Mouse (Mus musculus): ENCODE data around the gene Mpdz. TPM values are rescaled to one million over a fixed set of nuclear protein-coding genes. Genes with fewer than 3 reads are reported as not detected.

The Mpdz gene
- polyA plus RNA-seq, 1 experiment from 2014 or later: 47.0 TPM

GRCm38 (mm10) chr4:81314618-81315017, 128.0 kb downstream of the Mpdz start:
- H3K9me3 ChIP-seq: no peaks in the 10 kb centered on the region
- peaks cover 38% of the 10 kb centered on the region for H3K36me3 ChIP-seq
- H3K4me2 ChIP-seq: no peak overlapping the region
- no peak overlapping the region for H3K27ac ChIP-seq
- no peaks in the 10 kb centered on the region for H3K27me3 ChIP-seq
- WGBS: 83% methylated on average over 5 of the region's 5 CpGs
- no peak overlapping the region for H3K9ac ChIP-seq (replicated peaks)
- no peak for ATAC-seq (ENCODE audit: insufficient number of reproducible peaks, insufficient read depth, low FRiP score, low TSS enrichment, low read depth)
- peaks cover 16% of the 10 kb centered on the region for H3K4me1 ChIP-seq (replicated peaks)
- H3K4me3 ChIP-seq (replicated peaks): no peak overlapping the region

- peak overlapping the region; percentile 62; the same call in 1 of the 2 replicates for H3K27ac ChIP-seq
These were observed 129.4 kb downstream of the Mpdz start for GRCm38 (mm10) chr4:81313246-81313645.

GRCm38 (mm10) chr4:81310168-81310474, 132.5 kb downstream of the Mpdz start:
- H3K9me3 ChIP-seq: no peaks in the 10 kb centered on the region
- ATAC-seq (ENCODE audit: insufficient number of reproducible peaks, insufficient read depth, low FRiP score, low TSS enrichment, low read depth): no peak
- H3K4me2 ChIP-seq: no peak overlapping the region
- H3K4me1 ChIP-seq (replicated peaks): peaks cover 16% of the 10 kb centered on the region
- 85% methylated on average over 2 of the region's 2 CpGs for whole genome bisulfite sequencing
- peak overlapping the region; percentile 73; the same call in 1 of the 2 replicates for H3K27ac ChIP-seq
- H3K4me3 ChIP-seq (replicated peaks): no peak overlapping the region
- H3K36me3 ChIP-seq: peaks cover 35% of the 10 kb centered on the region; the same call in 1 of the 2 replicates
- no peaks in the 10 kb centered on the region for H3K27me3 ChIP-seq
- no peak overlapping the region for H3K9ac ChIP-seq (replicated peaks)

More at GRCm38 (mm10) chr4:81313246-81313645, 129.4 kb downstream of the Mpdz start:
- peaks cover 39% of the 10 kb centered on the region for H3K36me3 ChIP-seq
- H3K4me3 ChIP-seq (replicated peaks): no peak overlapping the region
- H3K9me3 ChIP-seq: no peaks in the 10 kb centered on the region
- no peak for ATAC-seq (ENCODE audit: insufficient number of reproducible peaks, insufficient read depth, low FRiP score, low TSS enrichment, low read depth)
- peaks cover 16% of the 10 kb centered on the region for H3K4me1 ChIP-seq (replicated peaks)
- H3K9ac ChIP-seq (replicated peaks): no peak overlapping the region
- WGBS: 89% methylated on average over 4 of the region's 4 CpGs
- no peaks in the 10 kb centered on the region for H3K27me3 ChIP-seq
- no peak overlapping the region for H3K4me2 ChIP-seq

- Histone ChIP-seq H3K9me3 (no peaks in the 10 kb centered on the region), H3K4me2 (no peak overlapping the region), H3K9ac (replicated peaks) (no peak overlapping the region), H3K4me3 (replicated peaks) (no peak overlapping the region), H3K27me3 (no peaks in the 10 kb centered on the region), H3K36me3 (peaks cover 30% of the 10 kb centered on the region; the same call in 1 of the 2 replicates), H3K4me1 (replicated peaks) (peaks cover 13% of the 10 kb centered on the region), H3K27ac (peak overlapping the region; percentile 73; the same call in 1 of the 2 replicates)
- no peak; the same call in 1 of the 2 replicates for ATAC-seq (ENCODE audit: insufficient number of reproducible peaks, insufficient read depth, low FRiP score, low TSS enrichment, low read depth)
- WGBS: 75% methylated on average over 12 of the region's 12 CpGs
These were observed 133.0 kb downstream of the Mpdz start for GRCm38 (mm10) chr4:81309473-81310167.

GRCm38 (mm10) chr4:81307596-81308265, 134.9 kb downstream of the Mpdz start:
- Histone ChIP-seq H3K36me3 (peaks cover 44% of the 10 kb centered on the region), H3K27me3 (no peaks in the 10 kb centered on the region), H3K9me3 (no peaks in the 10 kb centered on the region), H3K4me3 (replicated peaks) (no peak overlapping the region), H3K9ac (replicated peaks) (no peak overlapping the region), H3K4me2 (no peak overlapping the region), H3K27ac (peak overlapping the region; percentile 56), H3K4me1 (replicated peaks) (0 out of 2 replicates have a peak, but pooled peaks cover 3% of the 10 kb centered on the region)
- no peak for ATAC-seq (ENCODE audit: insufficient number of reproducible peaks, insufficient read depth, low FRiP score, low TSS enrichment, low read depth)
- WGBS: 80% methylated on average over 10 of the region's 10 CpGs

- 92% methylated on average over 3 of the region's 3 CpGs for WGBS
- H3K4me1 ChIP-seq (replicated peaks): no peaks in the 10 kb centered on the region
- no peaks in the 10 kb centered on the region for H3K27me3 ChIP-seq
- no peak overlapping the region for H3K4me2 ChIP-seq
- no peak overlapping the region for H3K4me3 ChIP-seq (replicated peaks)
- no peak overlapping the region for H3K9ac ChIP-seq (replicated peaks)
- ATAC-seq (ENCODE audit: insufficient number of reproducible peaks, insufficient read depth, low FRiP score, low TSS enrichment, low read depth): no peak
- H3K36me3 ChIP-seq: peaks cover 57% of the 10 kb centered on the region
- H3K9me3 ChIP-seq: no peaks in the 10 kb centered on the region
- no peak overlapping the region for H3K27ac ChIP-seq
These were observed 140.6 kb downstream of the Mpdz start for GRCm38 (mm10) chr4:81302056-81302455.

- Histone ChIP-seq H3K9me3 (no peaks in the 10 kb centered on the region), H3K4me1 (replicated peaks) (no peaks in the 10 kb centered on the region), H3K36me3 (peaks cover 56% of the 10 kb centered on the region), H3K9ac (replicated peaks) (no peak overlapping the region), H3K4me2 (no peak overlapping the region), H3K27me3 (no peaks in the 10 kb centered on the region), H3K27ac (no peak overlapping the region), H3K4me3 (replicated peaks) (no peak overlapping the region)
- no peak for ATAC-seq (ENCODE audit: insufficient number of reproducible peaks, insufficient read depth, low FRiP score, low TSS enrichment, low read depth)
- 86% methylated on average over 4 of the region's 4 CpGs for WGBS
These were observed 144.2 kb downstream of the Mpdz start for GRCm38 (mm10) chr4:81298384-81298783.

GRCm38 (mm10) chr4:81293309-81293708, 149.3 kb downstream of the Mpdz start:
- H3K27ac ChIP-seq: no peak overlapping the region
- no peak overlapping the region for H3K4me2 ChIP-seq
- ATAC-seq (ENCODE audit: insufficient number of reproducible peaks, insufficient read depth, low FRiP score, low TSS enrichment, low read depth): no peak
- no peaks in the 10 kb centered on the region for H3K9me3 ChIP-seq
- no peak overlapping the region for H3K4me3 ChIP-seq (replicated peaks)
- peaks cover 68% of the 10 kb centered on the region for H3K36me3 ChIP-seq
- H3K9ac ChIP-seq (replicated peaks): no peak overlapping the region
- H3K27me3 ChIP-seq: no peaks in the 10 kb centered on the region
- no peaks in the 10 kb centered on the region for H3K4me1 ChIP-seq (replicated peaks)

- Histone ChIP-seq H3K36me3 (peaks cover 71% of the 10 kb centered on the region), H3K27me3 (no peaks in the 10 kb centered on the region), H3K4me2 (no peak overlapping the region), H3K4me1 (replicated peaks) (no peaks in the 10 kb centered on the region), H3K4me3 (replicated peaks) (no peak overlapping the region), H3K9ac (replicated peaks) (no peak overlapping the region), H3K9me3 (no peaks in the 10 kb centered on the region), H3K27ac (no peak overlapping the region)
- no peak for ATAC-seq (ENCODE audit: insufficient number of reproducible peaks, insufficient read depth, low FRiP score, low TSS enrichment, low read depth)
- WGBS: 87% methylated on average over 4 of the region's 4 CpGs
These were observed 157.1 kb downstream of the Mpdz start for GRCm38 (mm10) chr4:81285564-81285963.

GRCm38 (mm10) chr4:81283611-81284010, 159.0 kb downstream of the Mpdz start:
- no peaks in the 10 kb centered on the region for H3K9me3 ChIP-seq
- no peak overlapping the region for H3K27ac ChIP-seq
- H3K9ac ChIP-seq (replicated peaks): no peak overlapping the region
- no peak overlapping the region for H3K4me3 ChIP-seq (replicated peaks)
- no peaks in the 10 kb centered on the region for H3K4me1 ChIP-seq (replicated peaks)
- 89% methylated on average over 3 of the region's 3 CpGs for WGBS
- no peaks in the 10 kb centered on the region for H3K27me3 ChIP-seq
- peaks cover 61% of the 10 kb centered on the region for H3K36me3 ChIP-seq
- H3K4me2 ChIP-seq: no peak overlapping the region
- ATAC-seq (ENCODE audit: insufficient number of reproducible peaks, insufficient read depth, low FRiP score, low TSS enrichment, low read depth): no peak

- H3K27ac ChIP-seq: no peak overlapping the region
- WGBS: 82% methylated on average over 6 of the region's 6 CpGs
- no peak overlapping the region for H3K4me3 ChIP-seq (replicated peaks)
- H3K9me3 ChIP-seq: no peaks in the 10 kb centered on the region
- no peaks in the 10 kb centered on the region for H3K27me3 ChIP-seq
- no peak for ATAC-seq (ENCODE audit: insufficient number of reproducible peaks, insufficient read depth, low FRiP score, low TSS enrichment, low read depth)
- H3K4me1 ChIP-seq (replicated peaks): no peaks in the 10 kb centered on the region
- H3K36me3 ChIP-seq: peaks cover 60% of the 10 kb centered on the region
- H3K4me2 ChIP-seq: no peak overlapping the region
- H3K9ac ChIP-seq (replicated peaks): no peak overlapping the region
These were observed 159.5 kb downstream of the Mpdz start for GRCm38 (mm10) chr4:81283081-81283480.

Measured in limb, embryonic 12.5 days (tissue).